Mouse (Mus musculus) layer of hippocampus, adult 11-12 months (tissue): ENCODE measurements around the gene A430078G23Rik.

Experiments used
- DNase-seq: peaks from one replicate; pipeline ENCODE4 v3.0.0; 2022; ENCODE audit warnings: low spot score

The A430078G23Rik gene

DNA sequence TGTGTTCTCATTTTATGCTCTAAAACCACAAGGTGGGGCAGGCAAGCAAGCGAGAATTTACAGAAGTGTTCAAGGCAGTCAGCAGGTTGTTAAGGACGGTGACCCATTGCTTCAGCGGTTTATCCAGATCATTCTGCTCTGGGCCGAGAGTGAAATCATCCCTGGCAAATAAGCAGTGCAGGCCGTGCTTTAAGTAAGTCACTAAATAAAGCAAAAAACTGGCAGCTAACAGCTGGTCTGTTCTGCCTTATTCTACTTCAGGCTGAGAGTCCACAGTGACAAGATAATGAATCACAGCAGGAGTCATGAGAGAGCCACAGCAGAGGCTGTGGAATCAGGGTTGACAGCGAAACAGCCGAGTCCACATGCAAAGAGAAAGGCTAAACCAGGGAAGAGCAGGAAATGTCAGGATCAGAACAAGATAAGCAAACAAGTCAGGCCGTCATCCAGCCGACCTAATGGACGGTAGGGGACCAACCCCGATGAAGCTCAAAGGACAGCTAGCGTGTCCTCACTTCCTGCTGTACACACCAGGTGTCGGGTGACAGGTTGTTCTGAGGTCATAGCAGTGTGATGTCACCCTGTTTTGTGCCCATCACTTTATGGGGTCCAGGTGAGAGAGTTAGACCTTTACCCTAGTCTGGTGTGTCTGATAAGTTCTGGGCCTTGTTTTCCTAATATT, 4.9 kb upstream of the A430078G23Rik start:
- no peak for DNase-seq

DNA sequence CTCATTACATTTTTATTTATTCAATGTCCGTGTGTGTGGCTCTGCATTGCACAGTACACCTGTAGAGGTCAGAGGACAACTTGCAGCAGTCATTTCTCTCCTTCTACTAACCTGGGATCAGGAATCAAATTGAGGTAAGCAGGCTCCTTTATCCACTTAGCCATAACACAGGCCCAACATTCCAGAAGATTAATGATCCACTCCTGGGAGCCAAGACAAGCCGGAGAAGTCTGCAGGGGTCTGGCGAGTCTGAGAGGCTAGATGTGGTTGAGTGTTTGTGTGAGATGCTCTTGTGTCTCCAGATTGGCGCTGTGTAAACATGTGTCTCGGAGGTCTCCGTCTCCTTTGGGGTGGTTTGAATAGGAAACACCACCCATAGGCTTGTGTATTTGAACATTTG, 2.5 kb upstream of the A430078G23Rik start:
- no peak for DNase-seq

DNA sequence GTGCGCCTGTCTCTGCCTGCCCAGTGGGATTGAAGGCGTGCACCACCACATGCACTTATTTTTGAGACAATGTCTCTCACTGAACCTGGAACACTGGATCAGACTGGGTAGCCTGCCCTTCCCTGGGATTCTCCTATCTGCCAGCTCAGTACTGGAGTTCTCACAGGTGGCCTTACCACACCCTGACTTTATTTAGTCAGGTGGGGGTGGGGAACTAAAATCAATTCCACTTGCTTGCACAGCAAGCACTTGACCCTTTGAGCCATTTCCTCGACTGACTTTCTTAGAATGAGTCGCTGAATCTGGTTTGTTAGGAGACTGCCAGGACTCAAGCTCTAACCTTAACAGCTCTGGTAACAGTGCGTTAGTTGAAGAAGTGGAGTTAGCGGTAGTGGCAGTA, 500 bp upstream of the A430078G23Rik start:
- no peak for DNase-seq

DNA sequence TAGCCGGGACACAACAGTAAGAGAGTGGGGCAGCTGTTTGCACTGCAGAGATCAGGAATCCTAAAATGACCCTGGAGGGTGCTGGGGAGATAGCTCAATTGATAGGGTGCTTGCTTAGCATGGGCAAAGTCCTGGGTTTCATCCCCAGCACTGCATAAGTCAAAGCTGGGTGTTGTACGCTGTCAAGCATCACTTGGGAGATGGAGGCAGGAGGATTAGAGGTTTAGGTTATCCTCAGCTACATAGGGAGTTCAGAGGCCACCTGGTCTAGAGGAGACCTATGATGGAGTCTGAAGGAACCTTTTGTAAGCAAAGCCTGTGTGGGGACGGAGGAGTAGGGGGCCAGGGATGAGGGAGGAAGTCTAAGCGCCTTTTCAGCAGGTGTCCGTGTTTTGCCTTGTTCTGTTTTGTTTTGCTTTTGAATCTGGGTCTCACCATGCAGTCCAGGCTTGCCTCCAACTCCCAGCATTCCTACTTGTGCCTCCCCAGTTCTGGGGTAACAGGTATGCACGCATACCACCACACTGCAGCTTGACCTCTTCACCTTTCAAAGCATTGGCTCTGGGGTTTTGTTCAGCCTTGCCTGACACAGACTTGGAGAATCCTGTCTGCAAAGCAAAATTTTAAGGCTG, 712 bp downstream of the A430078G23Rik start:
- no peak for DNase-seq

DNA sequence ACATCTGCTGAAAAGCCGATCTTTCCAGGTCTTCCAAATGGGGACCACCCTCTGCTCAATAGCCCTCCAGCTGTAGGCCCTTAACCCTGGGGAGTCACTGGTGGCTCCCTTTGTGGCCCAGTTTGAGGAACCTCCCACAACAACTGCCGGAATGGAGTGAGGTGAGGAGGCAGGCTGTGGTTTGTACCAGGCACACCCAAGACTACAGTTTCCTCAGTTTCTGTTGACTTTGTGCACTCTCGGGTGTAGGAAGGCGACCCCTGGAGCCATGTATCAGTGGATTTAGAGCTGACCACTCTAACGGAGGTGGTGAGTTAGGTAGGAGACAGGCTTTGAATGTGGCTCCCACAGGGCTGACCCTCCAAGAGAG, 1.2 kb downstream of the A430078G23Rik start:
- no peak for DNase-seq

DNA sequence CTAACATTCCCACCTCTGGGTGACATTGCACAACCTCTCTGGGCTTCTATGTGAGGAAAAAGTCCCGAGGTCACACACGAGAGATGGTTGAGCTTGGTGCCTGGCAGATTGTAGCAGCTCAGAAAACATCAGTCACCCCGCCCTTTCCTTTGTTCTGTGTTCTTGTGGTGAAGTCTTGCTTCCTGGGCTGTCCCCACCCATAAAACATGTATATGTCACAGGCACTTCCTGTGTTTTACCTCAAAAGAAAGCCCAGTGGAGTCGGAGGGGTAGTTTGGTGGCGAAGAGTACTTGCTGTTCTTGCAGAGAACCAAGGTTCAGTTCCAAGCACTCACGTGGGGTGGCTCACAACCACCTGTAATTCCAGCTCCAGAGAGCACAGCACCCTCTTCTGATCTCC, 2.4 kb downstream of the A430078G23Rik start:
- no peak for DNase-seq

DNA sequence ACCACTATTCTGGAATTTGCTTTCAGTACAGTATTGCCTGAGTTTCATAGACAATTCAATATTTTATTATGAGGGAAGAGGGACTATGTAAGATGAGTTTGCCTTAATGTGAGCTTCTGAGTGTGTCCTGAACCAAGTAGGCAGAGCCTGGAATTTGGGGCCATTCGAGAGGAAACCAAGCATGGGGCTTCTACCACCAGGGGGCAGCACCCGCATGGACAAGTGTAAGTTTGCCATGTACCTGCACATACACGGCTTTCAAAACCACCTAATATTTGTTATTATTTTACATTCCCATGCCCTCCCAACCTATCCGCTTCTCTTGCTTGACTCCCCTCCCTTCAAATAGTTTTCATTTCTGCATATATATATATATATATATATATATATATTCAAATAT, 4.8 kb downstream of the A430078G23Rik start:
- peak; percentile 86 for DNase-seq

DNA sequence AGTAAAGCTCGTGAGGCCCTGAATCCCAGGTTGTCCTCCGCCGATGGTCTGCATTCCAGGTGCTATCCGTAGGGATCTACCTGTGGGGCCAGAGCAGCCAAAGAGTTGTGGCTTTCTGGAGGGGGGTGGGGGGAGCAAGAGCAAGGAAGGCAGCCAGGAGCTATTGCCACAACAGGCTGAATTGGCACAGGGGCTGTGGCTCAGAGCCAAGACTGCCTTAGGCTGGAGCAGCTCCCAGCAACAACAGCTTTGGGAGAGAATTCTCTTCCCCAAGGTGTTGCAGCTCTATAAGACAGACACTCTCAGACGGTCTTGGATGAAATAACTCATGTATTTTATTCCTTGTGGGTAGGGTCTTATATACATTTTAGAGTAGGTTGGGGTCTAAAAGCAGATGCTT, 13.9 kb downstream of the A430078G23Rik start:
- DNase-seq: no peak

DNA sequence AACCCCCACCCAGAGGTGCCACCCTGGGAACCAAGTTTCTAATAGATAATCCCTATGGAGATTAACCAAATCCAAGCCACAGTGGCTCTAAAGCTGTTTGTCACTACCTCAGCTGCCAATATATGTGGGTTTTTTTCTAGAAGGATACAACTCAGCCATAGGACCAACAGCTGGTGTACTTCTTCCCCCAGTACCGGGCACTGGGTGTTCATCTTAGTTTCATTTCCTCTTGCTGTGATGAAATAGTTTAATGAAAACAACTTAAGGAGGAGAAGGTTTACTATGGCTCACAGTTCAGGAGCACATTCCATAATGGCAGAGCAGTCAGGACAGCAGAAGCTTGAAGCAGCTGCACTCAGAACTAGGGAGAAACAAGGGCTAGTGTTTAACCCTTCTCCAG, 14.9 kb downstream of the A430078G23Rik start:
- no peak for DNase-seq

DNA sequence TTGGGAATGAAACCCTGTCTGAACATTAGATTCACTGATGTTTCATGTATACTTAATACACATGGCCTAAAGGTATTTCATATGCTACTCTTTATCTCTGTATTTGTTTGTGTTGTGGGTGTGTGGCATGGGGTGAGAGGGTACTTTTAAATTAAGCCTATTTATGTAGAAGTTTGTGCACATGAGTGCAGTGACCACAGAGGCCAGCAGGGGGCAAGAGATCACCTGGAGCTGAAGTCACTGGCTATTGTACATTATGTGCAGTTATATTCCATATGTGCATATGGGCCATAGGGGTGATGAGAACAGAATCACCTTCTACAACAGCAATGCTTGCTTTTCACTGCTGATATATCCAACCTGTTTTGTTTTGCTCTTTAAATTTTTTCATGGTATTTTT, 22.5 kb downstream of the A430078G23Rik start:
- no peak for DNase-seq

DNA sequence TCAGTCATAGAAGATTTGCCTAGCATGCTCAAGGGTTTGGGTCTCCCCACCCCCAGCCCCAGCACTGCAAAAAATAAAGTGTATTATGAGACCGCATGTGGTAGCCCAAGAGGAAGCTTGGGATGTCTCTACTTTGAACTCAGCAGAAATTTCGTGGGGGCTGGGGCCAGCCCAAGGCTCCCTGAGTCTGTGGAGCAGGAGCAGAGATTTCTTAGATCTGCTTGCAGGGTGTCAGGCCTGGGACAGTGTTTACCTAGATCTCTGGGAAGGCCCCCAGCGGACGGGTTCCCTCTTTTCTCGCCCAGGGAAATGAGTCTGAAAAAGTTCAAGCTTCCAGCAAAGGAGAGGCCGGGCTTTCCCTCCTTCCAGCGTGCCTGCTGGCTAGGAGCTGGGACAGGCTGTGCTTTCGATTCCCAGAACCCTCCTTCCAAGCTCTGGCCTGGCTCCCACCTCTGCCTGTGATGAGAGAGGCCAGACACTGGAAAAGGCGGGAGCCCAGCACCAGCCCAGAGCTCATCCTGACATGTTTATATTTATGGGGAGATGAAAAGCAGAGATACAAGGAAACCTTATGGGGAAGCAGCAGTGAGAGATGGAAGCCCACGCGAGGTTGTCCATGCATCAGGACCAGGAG, 23.5 kb downstream of the A430078G23Rik start:
- no peak for DNase-seq

DNA sequence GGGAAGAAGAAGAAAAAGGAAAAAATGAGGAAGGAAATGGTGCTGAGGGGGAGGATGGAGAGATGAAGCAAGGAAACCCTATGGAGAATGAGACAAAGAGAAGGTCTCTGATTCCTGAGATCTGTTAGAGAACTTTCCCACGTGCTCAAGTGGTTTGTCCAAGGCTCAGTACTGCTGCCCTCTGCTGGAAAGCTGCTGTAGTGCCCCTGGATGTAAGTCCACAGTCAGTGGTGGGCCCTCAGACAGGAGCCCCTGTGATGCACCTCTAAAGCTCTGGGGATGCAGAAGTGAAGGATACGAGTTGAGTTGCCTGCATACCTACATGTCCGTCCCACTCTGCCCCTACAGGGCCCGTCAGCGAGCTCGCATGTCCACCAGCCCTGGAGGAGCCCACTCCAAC, 34.1 kb downstream of the A430078G23Rik start:
- DNase-seq: peak; percentile 72

DNA sequence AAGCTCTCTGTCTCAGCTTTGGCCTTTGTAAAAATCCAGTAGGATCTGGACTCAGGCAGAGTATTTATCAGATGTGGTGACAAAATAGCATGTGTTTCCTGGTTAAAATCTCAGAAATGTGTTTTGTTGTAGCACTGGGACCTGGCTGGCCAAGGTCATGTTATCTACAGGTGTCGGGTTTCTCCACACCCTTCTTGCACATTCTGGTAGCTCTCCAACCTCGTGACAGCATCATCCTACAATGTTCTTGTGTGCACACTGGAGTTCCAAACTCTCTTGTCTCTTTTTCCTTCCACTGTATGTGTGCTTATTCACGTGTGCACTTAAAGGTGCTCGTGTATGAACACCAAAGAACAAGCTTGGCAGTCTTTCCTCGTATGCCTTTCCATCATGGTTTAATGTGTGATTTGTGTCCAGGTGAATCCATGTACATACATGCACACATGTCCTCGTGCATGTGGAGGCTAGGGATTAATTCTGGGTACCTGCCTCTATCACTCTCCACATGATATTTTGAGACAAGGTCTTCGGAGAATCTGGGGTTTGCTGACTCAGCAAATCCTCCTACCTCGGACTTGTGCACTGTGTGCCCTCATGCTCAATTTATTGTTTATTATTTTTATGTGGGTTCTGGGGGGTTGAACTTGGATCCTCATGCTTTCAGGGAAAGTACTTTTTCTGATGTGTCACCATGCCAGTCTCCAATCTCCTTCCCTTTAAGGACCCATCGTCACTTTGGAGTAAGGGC, 35.5 kb downstream of the A430078G23Rik start:
- no peak for DNase-seq

DNA sequence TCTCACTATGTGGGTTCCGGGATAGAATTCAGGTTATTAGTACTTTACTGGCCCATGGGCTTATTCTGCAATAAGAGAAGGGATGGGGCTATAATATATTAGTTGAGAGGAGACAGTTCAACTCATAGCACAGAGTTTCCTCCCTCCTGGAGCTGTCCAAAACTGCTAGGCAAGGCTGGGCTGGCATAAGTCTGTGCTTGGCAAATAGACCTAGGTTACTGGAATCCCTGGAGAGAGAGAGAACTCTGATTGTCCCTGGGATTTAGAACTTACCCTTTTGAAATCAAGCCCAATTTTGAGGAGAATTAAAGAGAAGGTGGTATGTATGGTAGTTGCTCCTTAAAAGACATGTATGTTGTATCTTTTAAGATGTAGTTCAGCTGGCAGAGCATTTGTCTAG, 36.3 kb downstream of the A430078G23Rik start:
- no peak for DNase-seq

DNA sequence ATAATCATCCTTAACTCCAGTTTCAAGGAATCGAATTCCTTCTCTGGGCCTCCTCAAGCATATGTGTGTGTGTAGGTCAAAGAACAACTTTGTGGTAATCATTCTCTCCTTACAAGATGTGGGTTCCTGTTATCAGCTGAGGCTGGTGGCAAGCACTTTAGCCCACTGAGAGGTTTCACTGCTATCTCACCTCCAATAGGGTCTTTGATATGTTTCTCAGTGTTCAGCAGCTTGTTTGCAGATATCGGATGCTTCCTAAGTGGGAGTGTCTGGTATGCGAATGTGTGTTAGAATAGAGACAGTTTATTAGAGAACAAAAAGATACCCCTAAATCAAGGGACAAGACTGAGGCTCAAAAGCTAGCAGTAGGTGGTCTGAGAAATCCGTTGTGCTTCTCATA, 39.1 kb downstream of the A430078G23Rik start:
- no peak for DNase-seq

DNA sequence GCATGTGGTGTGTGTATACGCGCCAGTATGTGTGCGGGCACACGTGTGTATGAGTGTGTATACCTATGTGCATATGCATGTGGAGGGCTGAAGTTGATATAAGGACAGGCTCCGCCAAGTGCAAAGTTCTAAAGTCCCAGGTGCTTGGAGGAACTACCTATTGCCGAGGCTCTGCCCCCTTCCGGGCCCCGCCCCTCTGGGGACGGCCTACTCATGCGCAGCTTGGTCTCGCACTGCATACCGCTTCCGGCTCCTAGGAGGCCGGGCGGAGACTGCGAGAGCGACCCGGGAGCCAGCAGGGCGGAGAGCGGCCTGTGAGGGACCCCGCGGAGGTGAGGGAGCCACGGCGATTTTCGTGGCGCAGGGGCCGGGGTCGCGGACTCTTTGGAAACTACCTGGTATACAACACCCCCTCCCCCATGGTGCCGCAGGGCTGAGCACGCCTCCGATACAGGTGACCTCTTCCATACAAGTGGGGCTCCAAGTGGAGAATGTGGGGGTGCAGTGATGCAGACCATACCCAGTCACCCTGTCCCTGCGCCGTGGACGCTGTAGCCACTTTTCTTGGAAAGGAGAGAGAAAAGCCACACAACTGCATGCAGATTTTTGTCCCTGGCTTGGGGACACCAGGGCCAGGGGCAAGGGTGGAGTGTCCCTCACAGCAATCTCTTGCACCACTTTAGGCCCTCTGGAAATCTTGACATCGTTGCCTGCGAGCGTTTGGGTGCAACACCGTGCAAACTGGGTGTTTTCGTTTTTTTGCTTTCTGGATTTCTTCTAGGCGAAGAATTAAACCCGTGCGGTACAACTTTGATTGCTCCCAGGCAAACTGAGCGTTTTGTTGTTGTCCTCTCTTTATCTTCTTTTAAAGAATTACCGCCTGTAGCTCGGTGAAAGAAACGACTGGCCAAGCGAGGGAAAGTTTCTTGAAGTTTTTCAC, 39.8 kb downstream of the A430078G23Rik start, which contains the start of gene Arhgef18:
TSS of gene Arhgef18 (plus strand) at position 236 of the 940 bp plus-strand sequence.
- peak; percentile 88 for DNase-seq

DNA sequence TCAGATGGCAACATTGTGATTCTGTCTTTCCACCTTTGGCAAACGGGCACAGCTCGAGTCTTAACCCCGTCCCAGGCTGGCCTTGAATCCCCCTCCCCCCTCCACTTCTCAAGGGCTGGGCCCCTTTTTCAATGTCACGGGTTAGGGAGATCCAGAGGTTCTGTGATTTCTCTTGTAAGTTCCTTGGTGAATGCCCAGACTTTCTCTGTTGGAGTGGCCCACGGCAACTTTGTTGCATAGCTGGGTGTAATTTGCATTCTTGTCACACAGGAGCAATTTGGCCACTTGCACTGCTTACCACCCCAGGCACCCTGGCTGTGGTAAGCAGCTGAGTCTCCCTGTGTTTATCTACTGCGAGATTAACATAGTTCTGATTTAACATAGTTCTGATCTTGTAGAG, 41.4 kb downstream of the A430078G23Rik start:
- DNase-seq: no peak

DNA sequence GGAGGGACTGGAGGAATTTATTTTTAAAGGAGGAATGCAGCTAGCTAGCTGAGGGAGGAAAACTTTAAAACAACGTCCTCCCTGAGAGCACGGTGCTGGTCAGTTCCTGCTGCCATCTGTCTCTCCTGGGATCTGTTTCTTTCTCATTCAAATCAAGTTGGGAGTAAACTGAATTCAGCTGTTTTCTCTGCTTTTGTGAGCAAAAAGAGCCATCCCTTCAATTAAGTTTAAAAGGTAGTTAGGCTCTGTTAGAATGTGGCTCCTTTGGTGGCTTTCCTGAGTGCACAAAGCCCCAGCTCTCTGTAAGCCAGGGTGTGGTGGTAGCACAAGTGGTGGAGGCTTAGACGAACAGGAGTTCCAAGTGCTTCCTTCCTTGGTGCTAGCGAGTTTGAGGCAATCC, 42.0 kb downstream of the A430078G23Rik start:
- no peak for DNase-seq

DNA sequence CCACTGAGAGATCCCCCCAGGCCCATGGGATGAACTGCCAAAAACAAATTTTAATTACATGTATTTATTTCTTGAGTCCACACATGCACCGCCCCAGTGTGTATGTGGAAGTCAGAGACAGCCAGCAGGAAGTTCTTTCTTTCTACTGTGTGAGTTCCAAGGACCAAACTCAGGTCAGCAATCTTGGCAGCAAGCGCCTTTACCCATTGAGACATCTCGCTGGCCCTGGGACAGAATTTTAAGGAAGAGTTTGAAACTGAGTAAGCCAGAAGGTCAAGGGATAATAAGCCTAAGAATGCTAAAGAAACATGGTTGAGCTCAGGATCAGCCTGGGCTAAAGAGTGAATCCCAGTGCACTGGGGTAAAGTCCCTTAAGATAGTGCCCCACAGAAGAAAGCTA, 44.4 kb downstream of the A430078G23Rik start:
- DNase-seq: no peak

DNA sequence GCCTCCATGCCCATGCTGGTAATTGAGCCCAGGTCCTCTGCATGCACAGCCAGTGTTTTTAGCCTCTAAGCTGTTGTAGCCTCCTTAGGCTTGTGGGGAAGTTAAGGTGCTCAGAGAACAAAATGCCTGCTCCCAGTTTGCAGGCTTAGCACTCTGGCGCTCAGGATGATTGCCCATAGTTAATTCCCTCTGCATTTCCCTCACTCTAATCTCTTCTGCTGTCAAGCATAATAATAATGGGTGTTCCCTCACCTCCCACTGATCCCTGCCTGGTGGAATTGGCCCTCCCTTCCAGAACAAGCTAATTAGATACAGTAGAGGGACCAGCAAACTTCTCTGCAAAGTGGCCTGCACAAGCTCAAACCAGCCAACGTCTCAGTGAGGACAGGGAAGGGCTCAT, 47.3 kb downstream of the A430078G23Rik start:
- DNase-seq: no peak

DNA sequence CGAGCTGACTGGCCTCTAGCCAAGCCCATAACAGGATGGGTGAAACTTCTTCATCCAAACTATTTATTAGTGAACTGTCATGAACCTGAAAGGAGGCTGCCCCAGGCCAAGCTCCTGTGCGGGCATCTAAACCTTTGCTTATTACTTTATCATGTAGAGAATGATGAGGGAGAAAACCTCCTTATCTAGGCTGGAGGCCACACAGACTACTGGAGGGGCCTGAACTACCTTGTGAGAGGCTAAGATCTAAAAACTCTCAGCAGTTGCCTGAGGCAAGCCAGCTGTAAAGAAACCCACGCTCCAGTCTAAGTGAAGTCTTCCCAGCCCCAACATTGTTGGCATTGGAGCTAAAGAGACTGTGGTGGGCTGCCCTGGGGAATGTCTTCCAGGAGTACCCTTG, 54.2 kb downstream of the A430078G23Rik start:
- DNase-seq: no peak

DNA sequence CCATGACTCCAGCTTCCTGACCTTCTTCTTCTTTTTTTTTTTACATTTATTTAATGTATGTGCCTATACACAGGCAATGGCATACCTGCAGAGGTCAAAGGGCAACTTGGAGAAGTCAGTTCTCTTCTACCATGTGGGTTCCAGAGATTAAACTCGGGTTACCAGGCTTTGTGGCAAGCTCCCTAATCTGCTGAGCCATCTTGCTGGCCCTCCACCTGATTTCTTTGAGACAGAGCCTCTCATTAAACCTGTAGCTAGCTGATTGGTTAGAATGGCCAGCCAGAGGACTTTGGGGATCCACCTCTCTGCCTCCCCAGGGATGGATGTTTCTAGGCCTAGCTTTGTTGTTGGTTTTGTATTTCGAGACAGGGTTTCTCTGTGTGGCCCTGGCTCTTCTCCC, 57.9 kb downstream of the A430078G23Rik start:
- no peak for DNase-seq
